Mouse (Mus musculus) MEL (cell line): ENCODE results near the gene Kcnk2. TPM values are rescaled to one million over a fixed set of nuclear protein-coding genes. Genes with fewer than 3 reads are reported as not detected.

Experiments
- DNase-seq: peaks from one replicate; pipeline ENCODE4 v3.0.0; 2011; ENCODE audit warnings: low read depth, low spot score
- H3K27ac ChIP-seq: 2 replicates; pipeline ENCODE4 v1.5.1; 2012; ENCODE audit warnings: low read depth, mild to moderate bottlenecking, control low read depth, low read length, moderate library complexity; ENCODE audit not compliant: control insufficient read depth
- H3K27me3 ChIP-seq, 2 experiments: fragments of 150-350 bp in 1 of 2; sonication (generic) in 1 of 2; 2 replicates each; pipeline ENCODE4 v1.6.1; 2012; ENCODE audit warnings: low read length in 2 of 2, mild to moderate bottlenecking in 2 of 2, improper control_type of control experiment in 1 of 2, moderate library complexity in 1 of 2; ENCODE audit not compliant: insufficient read depth in 2 of 2, control insufficient read depth in 1 of 2
- H3K36me3 ChIP-seq, 2 experiments: 2 replicates each; pipeline ENCODE4 v1.6.1; 2012 to 2014; ENCODE audit warnings: low read length in 2 of 2, improper control_type of control experiment in 1 of 2, inconsistent platforms in 1 of 2, mild to moderate bottlenecking in 1 of 2; ENCODE audit not compliant: insufficient read depth in 2 of 2, control insufficient read depth in 1 of 2
- H3K4me1 ChIP-seq, 2 experiments: fragments of 150-350 bp in 1 of 2; sonication (generic) in 1 of 2; 2 replicates each; pipeline ENCODE4 v1.6.1; 2012; ENCODE audit warnings: low read length in 2 of 2, improper control_type of control experiment in 1 of 2, mild to moderate bottlenecking in 1 of 2; ENCODE audit not compliant: insufficient read depth in 2 of 2, control insufficient read depth in 1 of 2
- H3K4me3 ChIP-seq, 2 experiments: fragments of 150-350 bp in 1 of 2; sonication (generic) in 1 of 2; 2 replicates each; pipeline ENCODE4 v1.5.1; 2012; ENCODE audit warnings: low read depth in 2 of 2, low read length in 2 of 2, mild to moderate bottlenecking in 2 of 2, moderate library complexity in 2 of 2, control low read depth in 1 of 2, improper control_type of control experiment in 1 of 2; ENCODE audit not compliant: control insufficient read depth in 1 of 2, insufficient read depth in 1 of 2
- H3K79me2 ChIP-seq: 2 replicates; pipeline ENCODE4 v1.6.1; 2012; ENCODE audit warnings: mild to moderate bottlenecking, low read length, moderate library complexity; ENCODE audit not compliant: control insufficient read depth, poor library complexity, insufficient read depth
- H3K9ac ChIP-seq: 2 replicates; pipeline ENCODE4 v1.6.1; 2012; ENCODE audit warnings: low read depth, mild to moderate bottlenecking, control low read depth, low read length, moderate library complexity; ENCODE audit not compliant: control insufficient read depth, poor library complexity, severe bottlenecking
- H3K9me3 ChIP-seq: fragments of 150-350 bp; sonication (generic); replicated peaks from 2 replicates; pipeline ENCODE4 v1.6.1; 2012; ENCODE audit warnings: mild to moderate bottlenecking, low read length, improper control_type of control experiment, moderate library complexity; ENCODE audit not compliant: insufficient read depth
- BHLHE40 ChIP-seq: IDR thresholded peaks from 2 replicates; pipeline ENCODE4 v1.6.1; 2012; ENCODE audit warnings: low read depth, mild to moderate bottlenecking, inconsistent platforms, low read length, improper control_type of control experiment, borderline replicate concordance
- CHD1 ChIP-seq: IDR thresholded peaks from 2 replicates; pipeline ENCODE4 v1.6.1; 2012; ENCODE audit warnings: low read depth, mild to moderate bottlenecking, inconsistent platforms, low read length, improper control_type of control experiment
- CHD2 ChIP-seq: IDR thresholded peaks from 2 replicates; pipeline ENCODE4 v1.6.1; 2011; ENCODE audit warnings: low read length, improper control_type of control experiment
- E2F4 ChIP-seq: IDR thresholded peaks from 2 replicates; pipeline ENCODE4 v1.6.1; 2011; ENCODE audit warnings: low read depth, low read length, improper control_type of control experiment, borderline replicate concordance
- ELF1 ChIP-seq: IDR thresholded peaks from 2 replicates; pipeline ENCODE4 v1.6.1; 2014; ENCODE audit warnings: low read depth, mild to moderate bottlenecking, inconsistent platforms, low read length, improper control_type of control experiment, moderate library complexity
- EP300 ChIP-seq, 2 experiments: IDR thresholded peaks; 2 replicates each; pipeline ENCODE4 v1.6.1; 2011; ENCODE audit warnings: improper control_type of control experiment in 2 of 2, low read length in 2 of 2, low read depth in 1 of 2, mild to moderate bottlenecking in 1 of 2
- ETS1 ChIP-seq: IDR thresholded peaks from 2 replicates; pipeline ENCODE4 v1.6.1; 2012; ENCODE audit warnings: low read depth, mild to moderate bottlenecking, inconsistent platforms, low read length, improper control_type of control experiment, moderate library complexity
- GABPA ChIP-seq: IDR thresholded peaks from 2 replicates; pipeline ENCODE4 v1.6.1; 2012; ENCODE audit warnings: low read depth, mild to moderate bottlenecking, inconsistent platforms, low read length, improper control_type of control experiment, moderate library complexity
- HCFC1 ChIP-seq: IDR thresholded peaks from 2 replicates; pipeline ENCODE4 v1.6.1; 2012; ENCODE audit warnings: low read depth, mild to moderate bottlenecking, inconsistent platforms, low read length, improper control_type of control experiment, moderate library complexity
- JUND ChIP-seq: IDR thresholded peaks from 2 replicates; pipeline ENCODE4 v1.6.1; 2011; ENCODE audit warnings: low read depth, mild to moderate bottlenecking, improper control_type of control experiment, low read length
- MAFK ChIP-seq: IDR thresholded peaks from 2 replicates; pipeline ENCODE4 v1.6.1; 2011; ENCODE audit warnings: low read depth, mild to moderate bottlenecking, low read length, improper control_type of control experiment, borderline replicate concordance
- MAX ChIP-seq: IDR thresholded peaks from 2 replicates; pipeline ENCODE4 v1.6.1; 2011; ENCODE audit warnings: low read length, improper control_type of control experiment
- MAZ ChIP-seq: IDR thresholded peaks from 2 replicates; pipeline ENCODE4 v1.6.1; 2012; ENCODE audit warnings: low read depth, mild to moderate bottlenecking, inconsistent platforms, low read length, improper control_type of control experiment
- MXI1 ChIP-seq: IDR thresholded peaks from 2 replicates; pipeline ENCODE4 v1.6.1; 2011; ENCODE audit warnings: mild to moderate bottlenecking, low read depth, low read length, improper control_type of control experiment
- MYB ChIP-seq: IDR thresholded peaks from 2 replicates; pipeline ENCODE4 v1.6.1; 2011; ENCODE audit warnings: mild to moderate bottlenecking, low read depth, low read length, improper control_type of control experiment
- MYC ChIP-seq: IDR thresholded peaks from 2 replicates; pipeline ENCODE4 v1.6.1; 2011; ENCODE audit warnings: low read depth, mild to moderate bottlenecking, low read length, improper control_type of control experiment, moderate library complexity
- POLR2AphosphoS2 ChIP-seq: IDR thresholded peaks from 2 replicates; pipeline ENCODE4 v1.6.1; 2011; ENCODE audit warnings: low read length, improper control_type of control experiment
- POLR2AphosphoS5 ChIP-seq: IDR thresholded peaks from 2 replicates; pipeline ENCODE4 v1.6.1; 2012; ENCODE audit warnings: low read depth, borderline replicate concordance, mild to moderate bottlenecking, inconsistent platforms, low read length, moderate library complexity, mixed read lengths
- RAD21 ChIP-seq: IDR thresholded peaks from 2 replicates; pipeline ENCODE4 v1.6.1; 2011; ENCODE audit warnings: mild to moderate bottlenecking, low read depth, low read length, improper control_type of control experiment
- RCOR1 ChIP-seq: IDR thresholded peaks from 2 replicates; pipeline ENCODE4 v1.6.1; 2012; ENCODE audit warnings: low read depth, mild to moderate bottlenecking, inconsistent platforms, low read length, improper control_type of control experiment
- SIN3A ChIP-seq: IDR thresholded peaks from 2 replicates; pipeline ENCODE4 v1.6.1; 2012; ENCODE audit warnings: low read length, improper control_type of control experiment, inconsistent platforms
- TAL1 ChIP-seq: IDR thresholded peaks from 2 replicates; pipeline ENCODE4 v1.6.1; 2012; ENCODE audit warnings: mild to moderate bottlenecking, inconsistent platforms, low read length, moderate library complexity, mixed read lengths
- TBP ChIP-seq: IDR thresholded peaks from 2 replicates; pipeline ENCODE4 v1.8.0; 2011; ENCODE audit warnings: low read depth, low read length, improper control_type of control experiment
- USF1 ChIP-seq: IDR thresholded peaks from 2 replicates; pipeline ENCODE4 v1.6.1; 2014; ENCODE audit warnings: low read depth, mild to moderate bottlenecking, inconsistent platforms, low read length, improper control_type of control experiment, moderate library complexity
- USF2 ChIP-seq, 2 experiments: IDR thresholded peaks; 2 replicates each; pipeline ENCODE4 v1.6.1; 2011 to 2012; ENCODE audit warnings: improper control_type of control experiment in 2 of 2, low read length in 2 of 2, borderline replicate concordance in 1 of 2, inconsistent platforms in 1 of 2, low read depth in 1 of 2, mild to moderate bottlenecking in 1 of 2; ENCODE audit not compliant: insufficient read depth in 1 of 2
- ZC3H11A ChIP-seq: IDR thresholded peaks from 2 replicates; pipeline ENCODE4 v1.6.1; 2012; ENCODE audit warnings: low read depth, mild to moderate bottlenecking, inconsistent platforms, low read length, improper control_type of control experiment
- ZMIZ1 ChIP-seq: IDR thresholded peaks from 2 replicates; pipeline ENCODE4 v1.6.1; 2012; ENCODE audit warnings: low read depth, mild to moderate bottlenecking, inconsistent platforms, low read length, improper control_type of control experiment, moderate library complexity
- ZNF384 ChIP-seq: IDR thresholded peaks from 2 replicates; pipeline ENCODE4 v1.6.1; 2012; ENCODE audit warnings: low read depth, mild to moderate bottlenecking, inconsistent platforms, low read length, improper control_type of control experiment
- polyA plus RNA-seq, 2 experiments: library from polyadenylated mRNA; stranded (reverse) in 1 of 2; unstranded in 1 of 2; fragments of >175 nt in 1 of 2; fragments of >200 nt in 1 of 2; gene quantifications; 2 replicates each; pipeline versions ENCODE4 v1.2.1 to v1.2.4; 2012; ENCODE audit warnings: low replicate concordance in 2 of 2, low read depth in 1 of 2; ENCODE audit not compliant: insufficient read length in 2 of 2, insufficient read depth in 1 of 2, missing spikeins in 1 of 2
- total RNA-seq: library from RNA; depleted of rRNA; stranded (reverse); fragments of 300-350 nt; gene quantifications from 2 replicates; pipeline ENCODE4 v1.2.3, GENCODE M21; 2012

The Kcnk2 gene
- total and polyA plus RNA-seq, 3 experiments, result not detected

GRCm38 (mm10) chr1:189288948-189289347 is 113.1 kb downstream of the Kcnk2 start:
- no peak overlapping the region for H3K27ac ChIP-seq
- no peak overlapping the region for H3K9ac ChIP-seq
- no peaks in the 10 kb centered on the region for H3K79me2 ChIP-seq
- no peaks in the 10 kb centered on the region for H3K27me3 ChIP-seq
- TF ChIP-seq ZMIZ1 (no peak), MAZ (no peak), HCFC1 (no peak), RAD21 (no peak), ETS1 (no peak), MXI1 (no peak), TAL1 (no peak), MYB (no peak), ELF1 (no peak), RCOR1 (no peak), POLR2AphosphoS2 (no peak), POLR2AphosphoS5 (no peak), USF2 (IDR thresholded peaks at IDR 0.05; ENCODE audit: borderline replicate concordance in 1 of 2, insufficient read depth in 1 of 2, low read depth in 1 of 2, low read length in 2 of 2) (no peak), ZC3H11A (no peak), CHD2 (no peak), JUND (no peak), MAFK (no peak), USF1 (no peak), MYC (no peak), ZNF384 (no peak)
- H3K4me1 ChIP-seq, result no peaks in the 10 kb centered on the region
- no peak overlapping the region for H3K4me3 ChIP-seq
- H3K36me3 ChIP-seq, result no peaks in the 10 kb centered on the region
- DNase-seq, result no peak
- no peaks in the 10 kb centered on the region for H3K9me3 ChIP-seq

GRCm38 (mm10) chr1:189272281-189272680 is 129.8 kb downstream of the Kcnk2 start:
- Histone ChIP-seq H3K9ac (no peak overlapping the region), H3K9me3 (no peaks in the 10 kb centered on the region), H3K79me2 (no peaks in the 10 kb centered on the region), H3K27me3 (no peaks in the 10 kb centered on the region), H3K4me3 (no peak overlapping the region), H3K36me3 (no peaks in the 10 kb centered on the region), H3K27ac (no peak overlapping the region), H3K4me1 (no peaks in the 10 kb centered on the region)
- TF ChIP-seq ELF1 (no peak), ZNF384 (no peak), TBP (no peak), USF1 (no peak), USF2 (IDR thresholded peaks at IDR 0.05; ENCODE audit: borderline replicate concordance in 1 of 2, insufficient read depth in 1 of 2, low read depth in 1 of 2, low read length in 2 of 2) (no peak), BHLHE40 (no peak), CHD1 (no peak), E2F4 (no peak), ZC3H11A (no peak), MAX (no peak), GABPA (no peak), MYB (no peak), SIN3A (no peak), EP300 (IDR thresholded peaks at IDR 0.05; ENCODE audit: low read depth in 1 of 2, low read length in 2 of 2) (no peak), HCFC1 (no peak), MAZ (no peak)
- DNase-seq, result no peak
